Mouse (Mus musculus): ENCODE measurements around the gene Kirrel3.

- TF ChIP-seq CTCF (IDR thresholded peaks at IDR 0.05; ENCODE audit: low read depth), result no peak
- no peak for TF ChIP-seq EP300 (IDR thresholded peaks at IDR 0.05; ENCODE audit: low read depth)
These were observed 433.3 kb downstream of the Kirrel3 start for GRCm38 (mm10) chr9:34918976-34919375.
